Mouse (Mus musculus): ENCODE measurements around the gene Pradc1. TPM values are rescaled to one million over a fixed set of nuclear protein-coding genes. Genes with fewer than 3 reads are reported as not detected.

The Pradc1 gene
- polyA plus RNA-seq, 1 experiment from 2014 or later, result 21.2 TPM

GRCm38 (mm10) chr6:85483843-85484721 is 32.3 kb upstream of the Pradc1 start:
- Histone ChIP-seq H3K9ac (ENCODE audit: low read depth, low read length) (no peak overlapping the region), H3K9me3 (replicated peaks; ENCODE audit: control insufficient read depth, low read length) (no peaks in the 10 kb centered on the region), H3K4me1 (ENCODE audit: control insufficient read depth, insufficient read depth, low read length) (peaks cover 4% of the 10 kb centered on the region; the same call in 1 of the 2 replicates), H3K27me3 (ENCODE audit: control insufficient read depth, insufficient read depth, low read length) (peaks cover 76% of the 10 kb centered on the region), H3K4me2 (peak overlapping the region; percentile 56), H3K4me3 (ENCODE audit: low read depth, low read length) (peak overlapping the region; percentile 29), H3K36me3 (ENCODE audit: control insufficient read depth, insufficient read depth, low read length) (no peaks in the 10 kb centered on the region), H3K27ac (ENCODE audit: low read depth, low read length) (no peak overlapping the region)
- WGBS (ENCODE audit: insufficient replicate concordance), result 4% methylated on average over 87 of the region's 92 CpGs
- ATAC-seq (replicated peaks; ENCODE audit: insufficient number of reproducible peaks, low FRiP score, low TSS enrichment), result no peak

GRCm38 (mm10) chr6:85480685-85481084 is 28.9 kb upstream of the Pradc1 start:
- H3K4me1 ChIP-seq (ENCODE audit: control insufficient read depth, insufficient read depth, low read length), result peaks cover 4% of the 10 kb centered on the region; the same call in 1 of the 2 replicates
- H3K36me3 ChIP-seq (ENCODE audit: control insufficient read depth, insufficient read depth, low read length), result no peaks in the 10 kb centered on the region
- H3K27me3 ChIP-seq (ENCODE audit: control insufficient read depth, insufficient read depth, low read length), result peaks cover 80% of the 10 kb centered on the region
- H3K9ac ChIP-seq (ENCODE audit: low read depth, low read length), result no peak overlapping the region
- H3K27ac ChIP-seq (ENCODE audit: low read depth, low read length), result no peak overlapping the region
- no peaks in the 10 kb centered on the region for H3K9me3 ChIP-seq (replicated peaks; ENCODE audit: control insufficient read depth, low read length)
- no peak overlapping the region for H3K4me2 ChIP-seq
- 60% methylated on average over 16 of the region's 16 CpGs for WGBS (ENCODE audit: insufficient replicate concordance)
- no peak overlapping the region for H3K4me3 ChIP-seq (ENCODE audit: low read depth, low read length)
- no peak for ATAC-seq (replicated peaks; ENCODE audit: insufficient number of reproducible peaks, low FRiP score, low TSS enrichment)

GRCm38 (mm10) chr6:85479979-85480378 is 28.2 kb upstream of the Pradc1 start:
- WGBS (ENCODE audit: insufficient replicate concordance), result 66% methylated on average over 5 of the region's 5 CpGs
- no peak for ATAC-seq (replicated peaks; ENCODE audit: insufficient number of reproducible peaks, low FRiP score, low TSS enrichment)
- Histone ChIP-seq H3K4me3 (ENCODE audit: low read depth, low read length) (no peak overlapping the region), H3K27ac (ENCODE audit: low read depth, low read length) (no peak overlapping the region), H3K27me3 (ENCODE audit: control insufficient read depth, insufficient read depth, low read length) (peaks cover 73% of the 10 kb centered on the region), H3K4me1 (ENCODE audit: control insufficient read depth, insufficient read depth, low read length) (peaks cover 4% of the 10 kb centered on the region; the same call in 1 of the 2 replicates), H3K9ac (ENCODE audit: low read depth, low read length) (no peak overlapping the region), H3K36me3 (ENCODE audit: control insufficient read depth, insufficient read depth, low read length) (no peaks in the 10 kb centered on the region), H3K4me2 (no peak overlapping the region), H3K9me3 (replicated peaks; ENCODE audit: control insufficient read depth, low read length) (no peaks in the 10 kb centered on the region)

- Histone ChIP-seq H3K4me1 (ENCODE audit: control insufficient read depth, insufficient read depth, low read length) (no peaks in the 10 kb centered on the region), H3K9ac (ENCODE audit: low read depth, low read length) (no peak overlapping the region), H3K4me2 (no peak overlapping the region), H3K27ac (ENCODE audit: low read depth, low read length) (no peak overlapping the region), H3K4me3 (ENCODE audit: low read depth, low read length) (no peak overlapping the region), H3K9me3 (replicated peaks; ENCODE audit: control insufficient read depth, low read length) (no peaks in the 10 kb centered on the region), H3K36me3 (ENCODE audit: control insufficient read depth, insufficient read depth, low read length) (no peaks in the 10 kb centered on the region), H3K27me3 (ENCODE audit: control insufficient read depth, insufficient read depth, low read length) (peaks cover 60% of the 10 kb centered on the region)
- ATAC-seq (replicated peaks; ENCODE audit: insufficient number of reproducible peaks, low FRiP score, low TSS enrichment), result no peak
- 28% methylated on average over 14 of the region's 14 CpGs for WGBS (ENCODE audit: insufficient replicate concordance)
Observed at GRCm38 (mm10) chr6:85478416-85478815, 26.6 kb upstream of the Pradc1 start.

GRCm38 (mm10) chr6:85477366-85477917 is 25.7 kb upstream of the Pradc1 start:
- WGBS (ENCODE audit: insufficient replicate concordance), result 29% methylated on average over 10 of the region's 10 CpGs
- peaks cover 62% of the 10 kb centered on the region for H3K27me3 ChIP-seq (ENCODE audit: control insufficient read depth, insufficient read depth, low read length)
- no peak overlapping the region for H3K9ac ChIP-seq (ENCODE audit: low read depth, low read length)
- no peak overlapping the region for H3K4me3 ChIP-seq (ENCODE audit: low read depth, low read length)
- H3K4me2 ChIP-seq, result no peak overlapping the region
- no peaks in the 10 kb centered on the region for H3K4me1 ChIP-seq (ENCODE audit: control insufficient read depth, insufficient read depth, low read length)
- H3K36me3 ChIP-seq (ENCODE audit: control insufficient read depth, insufficient read depth, low read length), result no peaks in the 10 kb centered on the region
- H3K27ac ChIP-seq (ENCODE audit: low read depth, low read length), result no peak overlapping the region
- no peak for ATAC-seq (replicated peaks; ENCODE audit: insufficient number of reproducible peaks, low FRiP score, low TSS enrichment)
- H3K9me3 ChIP-seq (replicated peaks; ENCODE audit: control insufficient read depth, low read length), result no peaks in the 10 kb centered on the region

- no peak overlapping the region for H3K4me3 ChIP-seq (ENCODE audit: low read depth, low read length)
- H3K27me3 ChIP-seq (ENCODE audit: control insufficient read depth, insufficient read depth, low read length), result peaks cover 46% of the 10 kb centered on the region
- H3K4me2 ChIP-seq, result no peak overlapping the region
- no peak for ATAC-seq (replicated peaks; ENCODE audit: insufficient number of reproducible peaks, low FRiP score, low TSS enrichment)
- no peaks in the 10 kb centered on the region for H3K36me3 ChIP-seq (ENCODE audit: control insufficient read depth, insufficient read depth, low read length)
- no peak overlapping the region for H3K9ac ChIP-seq (ENCODE audit: low read depth, low read length)
- no peaks in the 10 kb centered on the region for H3K9me3 ChIP-seq (replicated peaks; ENCODE audit: control insufficient read depth, low read length)
- H3K27ac ChIP-seq (ENCODE audit: low read depth, low read length), result no peak overlapping the region
- no peaks in the 10 kb centered on the region for H3K4me1 ChIP-seq (ENCODE audit: control insufficient read depth, insufficient read depth, low read length)
- WGBS (ENCODE audit: insufficient replicate concordance), result 65% methylated on average over 3 of the region's 3 CpGs
Observed at GRCm38 (mm10) chr6:85475581-85475980, 23.8 kb upstream of the Pradc1 start.

GRCm38 (mm10) chr6:85472542-85472941 is 20.8 kb upstream of the Pradc1 start:
- Histone ChIP-seq H3K9ac (ENCODE audit: low read depth, low read length) (no peak overlapping the region), H3K27ac (ENCODE audit: low read depth, low read length) (no peak overlapping the region), H3K4me2 (no peak overlapping the region), H3K27me3 (ENCODE audit: control insufficient read depth, insufficient read depth, low read length) (peaks cover 15% of the 10 kb centered on the region), H3K4me1 (ENCODE audit: control insufficient read depth, insufficient read depth, low read length) (no peaks in the 10 kb centered on the region), H3K9me3 (replicated peaks; ENCODE audit: control insufficient read depth, low read length) (no peaks in the 10 kb centered on the region), H3K36me3 (ENCODE audit: control insufficient read depth, insufficient read depth, low read length) (peaks cover 6% of the 10 kb centered on the region; the same call in 1 of the 2 replicates), H3K4me3 (ENCODE audit: low read depth, low read length) (no peak overlapping the region)
- 47% methylated on average over 5 of the region's 5 CpGs for WGBS (ENCODE audit: insufficient replicate concordance)
- ATAC-seq (replicated peaks; ENCODE audit: insufficient number of reproducible peaks, low FRiP score, low TSS enrichment), result no peak

- Histone ChIP-seq H3K4me2 (no peak overlapping the region), H3K36me3 (ENCODE audit: control insufficient read depth, insufficient read depth, low read length) (peaks cover 11% of the 10 kb centered on the region; the same call in 1 of the 2 replicates), H3K4me1 (ENCODE audit: control insufficient read depth, insufficient read depth, low read length) (no peaks in the 10 kb centered on the region), H3K27ac (ENCODE audit: low read depth, low read length) (no peak overlapping the region), H3K27me3 (ENCODE audit: control insufficient read depth, insufficient read depth, low read length) (peaks cover 13% of the 10 kb centered on the region), H3K4me3 (ENCODE audit: low read depth, low read length) (no peak overlapping the region), H3K9ac (ENCODE audit: low read depth, low read length) (no peak overlapping the region), H3K9me3 (replicated peaks; ENCODE audit: control insufficient read depth, low read length) (no peaks in the 10 kb centered on the region)
- 58% methylated on average over 8 of the region's 8 CpGs for WGBS (ENCODE audit: insufficient replicate concordance)
- ATAC-seq (replicated peaks; ENCODE audit: insufficient number of reproducible peaks, low FRiP score, low TSS enrichment), result no peak
Observed at GRCm38 (mm10) chr6:85471962-85472361, 20.2 kb upstream of the Pradc1 start.

All from heart, embryonic 11.5 days (tissue).